Mouse (Mus musculus) kidney, embryonic 15.5 days (tissue): ENCODE measurements around the gene AC161166.1. TPM values are rescaled to one million over a fixed set of nuclear protein-coding genes. Genes with fewer than 3 reads are reported as not detected.

Experiments used
- ATAC-seq: fragments of 200-750 bp; cut with Nextera tagmentation; replicated peaks from 2 replicates; pipeline ENCODE4 v1.8.0; 2017; ENCODE audit warnings: moderate TSS enrichment; ENCODE audit not compliant: low FRiP score
- H3K27ac ChIP-seq: fragments of 300-500 bp; sonication (generic); 2 replicates; pipeline ENCODE4 v1.5.1; 2015; ENCODE audit warnings: mild to moderate bottlenecking, inconsistent platforms
- H3K27me3 ChIP-seq: fragments of 300-500 bp; sonication (generic); 2 replicates; pipeline ENCODE4 v1.6.1; 2015; ENCODE audit warnings: inconsistent platforms
- H3K36me3 ChIP-seq: fragments of 300-500 bp; sonication (generic); 2 replicates; pipeline ENCODE4 v1.6.1; 2015; ENCODE audit warnings: inconsistent platforms
- H3K4me1 ChIP-seq: fragments of 300-500 bp; sonication (generic); 2 replicates; pipeline ENCODE4 v1.6.1; 2015; ENCODE audit warnings: inconsistent platforms
- H3K4me2 ChIP-seq: fragments of 300-500 bp; sonication (generic); 2 replicates; pipeline ENCODE4 v1.6.1; 2015; ENCODE audit warnings: moderate library complexity, mild to moderate bottlenecking, inconsistent platforms
- H3K4me3 ChIP-seq: fragments of 300-500 bp; sonication (generic); replicated peaks from 2 replicates; pipeline ENCODE4 v1.5.1; 2015; ENCODE audit warnings: mild to moderate bottlenecking, inconsistent platforms
- H3K9ac ChIP-seq: fragments of 300-500 bp; sonication (generic); 2 replicates; pipeline ENCODE4 v1.6.1; 2015; ENCODE audit warnings: mild to moderate bottlenecking, inconsistent platforms
- H3K9me3 ChIP-seq: fragments of 300-500 bp; sonication (generic); replicated peaks from 2 replicates; pipeline ENCODE4 v1.6.1; 2016; ENCODE audit warnings: inconsistent platforms
- WGBS: fragments of 180-500 bp; shearing (Covaris S2); methylation state at CpG from one replicate; pipeline ENCODE4 v1.1.7; 2015; ENCODE audit warnings: mixed read lengths; 5-methylcytosine and 5-hydroxymethylcytosine counted together
- polyA plus RNA-seq: library from polyadenylated mRNA; unstranded; fragments of >200 nt; fragmentation: Nextera tagmentation; extraction: Ambion mirVana; gene quantifications from 2 replicates; pipeline ENCODE4 v1.2.1, GENCODE M21; 2015

The AC161166.1 gene
- polyA plus RNA-seq, 1 experiment from 2014 or later, result 0.68 TPM

GRCm38 (mm10) chr7:24470356-24470755, 41.9 kb downstream of the AC161166.1 start:
- Histone ChIP-seq H3K36me3 (peaks cover 26% of the 10 kb centered on the region), H3K9me3 (no peaks in the 10 kb centered on the region), H3K4me3 (no peak overlapping the region), H3K27ac (no peak overlapping the region), H3K4me2 (no peak overlapping the region), H3K9ac (no peak overlapping the region), H3K4me1 (0 out of 2 replicates have a peak, but pooled peaks cover 3% of the 10 kb centered on the region), H3K27me3 (no peaks in the 10 kb centered on the region)
- ATAC-seq, result 0 out of 2 replicates have a peak, but pooled peaks have one; percentile 4
- 95% methylated on average over 7 of the region's 7 CpGs for WGBS

GRCm38 (mm10) chr7:24469126-24469525, 43.1 kb downstream of the AC161166.1 start:
- no peak overlapping the region for H3K9ac ChIP-seq
- no peak for ATAC-seq
- 86% methylated on average over 3 of the region's 3 CpGs for WGBS
- H3K4me2 ChIP-seq, result no peak overlapping the region
- H3K36me3 ChIP-seq, result peaks cover 26% of the 10 kb centered on the region
- H3K4me3 ChIP-seq, result no peak overlapping the region
- H3K9me3 ChIP-seq, result no peaks in the 10 kb centered on the region
- no peak overlapping the region for H3K27ac ChIP-seq
- H3K27me3 ChIP-seq, result no peaks in the 10 kb centered on the region
- H3K4me1 ChIP-seq, result 0 out of 2 replicates have a peak, but pooled peaks cover 1% of the 10 kb centered on the region

- Histone ChIP-seq H3K4me1 (peaks cover 5% of the 10 kb centered on the region), H3K36me3 (peaks cover 24% of the 10 kb centered on the region), H3K4me3 (no peak overlapping the region), H3K9me3 (no peaks in the 10 kb centered on the region), H3K27ac (no peak overlapping the region), H3K27me3 (no peaks in the 10 kb centered on the region), H3K9ac (no peak overlapping the region), H3K4me2 (no peak overlapping the region)
- no peak for ATAC-seq
- 82% methylated on average over 5 of the region's 5 CpGs for WGBS
Measured at GRCm38 (mm10) chr7:24467886-24468285, 44.4 kb downstream of the AC161166.1 start.

GRCm38 (mm10) chr7:24466835-24467234, 45.4 kb downstream of the AC161166.1 start:
- no peak overlapping the region for H3K27ac ChIP-seq
- 87% methylated on average over 6 of the region's 6 CpGs for WGBS
- no peak overlapping the region for H3K9ac ChIP-seq
- H3K36me3 ChIP-seq, result peaks cover 16% of the 10 kb centered on the region
- H3K4me3 ChIP-seq, result no peak overlapping the region
- peaks cover 15% of the 10 kb centered on the region for H3K4me1 ChIP-seq
- H3K9me3 ChIP-seq, result no peaks in the 10 kb centered on the region
- ATAC-seq, result no peak
- H3K4me2 ChIP-seq, result no peak overlapping the region
- H3K27me3 ChIP-seq, result no peaks in the 10 kb centered on the region

GRCm38 (mm10) chr7:24462388-24463319, 49.6 kb downstream of the AC161166.1 start, which contains the start of gene Plaur:
Gene Plaur (plus strand): TSS chr7:24462484.
- Histone ChIP-seq H3K27ac (peak within 1 kb of the TSS; percentile 87), H3K4me1 (peaks cover 39% of the 10 kb centered on the region), H3K4me3 (peak within 1 kb of the TSS; percentile 43), H3K9me3 (no peaks in the 10 kb centered on the region), H3K36me3 (0 out of 2 replicates have a peak, but pooled peaks cover 8% of the 10 kb centered on the region), H3K4me2 (peak within 1 kb of the TSS; percentile 62), H3K9ac (peak within 1 kb of the TSS; percentile 47; the same call in 1 of the 2 replicates), H3K27me3 (no peaks in the 10 kb centered on the region)
- WGBS, result 4% methylated on average over 27 of the region's 27 CpGs
- peak; percentile 72 for ATAC-seq

GRCm38 (mm10) chr7:24461376-24462051, 50.7 kb downstream of the AC161166.1 start:
- ATAC-seq, result no peak
- Histone ChIP-seq H3K4me3 (no peak overlapping the region), H3K27ac (peak overlapping the region; percentile 87), H3K36me3 (no peaks in the 10 kb centered on the region), H3K4me2 (peak overlapping the region; percentile 62; the same call in 1 of the 2 replicates), H3K27me3 (no peaks in the 10 kb centered on the region), H3K9me3 (no peaks in the 10 kb centered on the region), H3K4me1 (peaks cover 39% of the 10 kb centered on the region), H3K9ac (no peak overlapping the region)
- WGBS, result 41% methylated on average over 14 of the region's 14 CpGs

Other genes with a start within 250 kb of the AC161166.1 start
- 10.7 and 11.5 TPM in 2 replicates for gene Zfp93, start 242.0 kb downstream of the AC161166.1 start, polyA plus RNA-seq
- gene Zfp61, start 211.2 kb downstream of the AC161166.1 start, polyA plus RNA-seq, result 40.0 and 43.9 TPM in 2 replicates
- gene Zfp94, start 195.8 kb downstream of the AC161166.1 start, polyA plus RNA-seq, result 11.3 and 12.1 TPM in 2 replicates
- gene Tescl, start 178.5 kb downstream of the AC161166.1 start, polyA plus RNA-seq, result 0.43 TPM in 1 of 2 replicates, not detected in the other
- gene Lypd5, start 163.3 kb downstream of the AC161166.1 start, polyA plus RNA-seq, result 0.28 TPM in 1 of 2 replicates, not detected in the other
- 4.9 and 5.5 TPM in 2 replicates for gene Kcnn4, start 142.2 kb downstream of the AC161166.1 start, polyA plus RNA-seq
- gene Smg9, start 112.8 kb downstream of the AC161166.1 start, polyA plus RNA-seq, result 28.0 and 32.8 TPM in 2 replicates
- not detected in 2 replicates for gene Irgc1, start 60.2 kb downstream of the AC161166.1 start, polyA plus RNA-seq
- 14.4 and 15.3 TPM in 2 replicates for gene Plaur, start 50.0 kb downstream of the AC161166.1 start, polyA plus RNA-seq
- gene Cadm4, start 30.4 kb downstream of the AC161166.1 start, polyA plus RNA-seq, result 6.8 and 7.3 TPM in 2 replicates
- gene Zfp428, start 5.4 kb downstream of the AC161166.1 start, polyA plus RNA-seq, result 61.6 and 66.6 TPM in 2 replicates
- gene Irgq, start 18.2 kb upstream of the AC161166.1 start, polyA plus RNA-seq, result 7.4 and 8.3 TPM in 2 replicates
- 0.31 and 0.33 TPM in 2 replicates for gene Pinlyp, start 33.7 kb upstream of the AC161166.1 start, polyA plus RNA-seq
- 117 and 137 TPM in 2 replicates for gene Xrcc1, start 33.8 kb upstream of the AC161166.1 start, polyA plus RNA-seq
- gene Ethe1, start 75.1 kb upstream of the AC161166.1 start, polyA plus RNA-seq, result 46.8 and 48.4 TPM in 2 replicates
- gene Zfp575, start 75.2 kb upstream of the AC161166.1 start, polyA plus RNA-seq, result 4.0 and 5.5 TPM in 2 replicates
- 0.15 and 0.17 TPM in 2 replicates for gene Phldb3, start 98.3 kb upstream of the AC161166.1 start, polyA plus RNA-seq
- 1.0 and 1.2 TPM in 2 replicates for gene Lypd3, start 124.1 kb upstream of the AC161166.1 start, polyA plus RNA-seq
- gene Tex101, start 164.2 kb upstream of the AC161166.1 start, polyA plus RNA-seq, result not detected in 2 replicates
- not detected in 2 replicates for gene BC049730, start 196.8 kb upstream of the AC161166.1 start, polyA plus RNA-seq
- gene Gm4763, start 214.5 kb upstream of the AC161166.1 start, polyA plus RNA-seq, result not detected in 2 replicates
- gene Cd177, start 247.9 kb upstream of the AC161166.1 start, polyA plus RNA-seq, result 0.36 and 0.38 TPM in 2 replicates